Mouse (Mus musculus) olfactory bulb, adult 2 months (tissue): ENCODE results near the gene Rab11fip4.

Source experiments
- CTCF ChIP-seq: fragments of 200-500 bp; IDR thresholded peaks from 2 replicates; pipeline ENCODE4 v1.5.1; 2012; ENCODE audit warnings: low read depth, mild to moderate bottlenecking, low read length, moderate library complexity; ENCODE audit not compliant: insufficient read depth
- POLR2A ChIP-seq: fragments of 200-500 bp; IDR thresholded peaks from 2 replicates; pipeline ENCODE4 v1.6.1; 2012; ENCODE audit warnings: mild to moderate bottlenecking, low read depth, low read length, moderate library complexity; ENCODE audit not compliant: insufficient read depth

DNA sequence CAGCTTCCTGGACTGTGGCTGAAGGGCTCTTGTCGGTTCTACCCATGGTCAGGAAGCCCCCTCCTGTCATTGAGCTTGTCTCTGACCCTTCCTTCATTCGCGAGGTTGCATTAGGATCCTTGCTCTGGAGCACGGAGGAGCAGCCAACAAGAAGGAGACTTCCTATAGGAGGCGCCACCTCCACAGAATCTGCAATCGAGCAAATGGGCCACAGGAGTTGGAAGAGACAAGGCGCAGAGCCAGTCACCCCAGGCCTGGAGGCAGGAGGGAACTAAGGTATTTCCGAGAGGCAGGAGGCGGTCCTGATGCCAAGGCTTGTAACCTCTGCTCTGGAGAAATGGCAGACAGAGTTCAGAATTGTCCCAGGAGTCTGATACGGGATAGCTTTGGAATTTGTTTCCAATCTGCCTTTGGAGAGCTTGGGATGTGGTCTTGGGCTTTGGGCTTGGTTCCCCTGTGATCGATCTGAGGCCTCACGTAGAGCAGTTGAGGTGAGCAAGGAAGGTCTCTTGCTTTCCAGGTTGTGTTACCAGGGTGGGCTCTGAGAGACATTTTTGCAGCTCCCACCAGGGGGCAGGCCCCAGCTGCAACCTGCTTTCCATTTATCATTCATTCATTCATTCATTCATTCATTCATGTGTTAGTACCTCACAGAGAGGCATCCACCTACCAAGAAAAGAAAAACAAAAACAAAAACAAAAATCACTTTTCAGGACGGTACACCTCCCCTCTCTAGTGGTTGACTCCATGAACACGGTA, 1.5 kb upstream of the Rab11fip4 start:
- no peak for TF ChIP-seq CTCF
- TF ChIP-seq POLR2A: no peak
